Mouse (Mus musculus): ENCODE results near the gene Slc22a14. TPM values are rescaled to one million over a fixed set of nuclear protein-coding genes. Genes with fewer than 3 reads are reported as not detected.

Slc22a14 gene
- polyA plus RNA-seq, 1 experiment from 2014 or later, result 0.16 TPM

DNA sequence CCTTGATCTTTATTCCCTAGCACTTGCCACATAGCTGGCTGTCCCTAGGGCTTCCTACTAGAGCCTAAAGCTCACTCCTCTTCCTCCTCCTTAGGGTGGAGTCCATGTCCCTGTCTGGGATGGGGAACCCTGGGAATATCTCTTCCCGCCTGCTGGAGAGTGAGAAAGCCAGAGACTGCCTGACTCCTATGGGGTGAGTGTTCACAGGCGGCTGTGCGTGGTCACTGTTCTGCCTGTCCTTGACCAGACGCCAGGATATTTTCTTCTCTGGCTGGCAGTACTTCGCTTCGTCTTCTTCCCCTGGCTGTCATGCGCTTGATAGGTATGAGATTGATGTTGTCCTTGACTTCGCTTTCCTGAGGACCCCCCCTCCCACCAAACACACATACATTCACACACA, 19.0 kb downstream of the Slc22a14 start:
- H3K4me2 ChIP-seq (ENCODE audit: low read depth, low read length), result no peak overlapping the region
- no peak for ATAC-seq
- H3K27ac ChIP-seq (ENCODE audit: low read length), result no peak overlapping the region
- H3K4me3 ChIP-seq (ENCODE audit: low read length), result no peak overlapping the region
- no peaks in the 10 kb centered on the region for H3K27me3 ChIP-seq (replicated peaks; ENCODE audit: control insufficient read depth, insufficient read depth, low read length)
- H3K9me3 ChIP-seq (ENCODE audit: control insufficient read depth, low read length), result no peaks in the 10 kb centered on the region
- H3K4me1 ChIP-seq (ENCODE audit: control insufficient read depth, insufficient read depth, low read length), result peaks cover 9% of the 10 kb centered on the region
- 85% methylated on average over 8 of the region's 8 CpGs for WGBS
- peaks cover 10% of the 10 kb centered on the region for H3K36me3 ChIP-seq (ENCODE audit: control insufficient read depth, insufficient read depth, low read length)
- no peak overlapping the region for H3K9ac ChIP-seq (ENCODE audit: low read depth, low read length)

DNA sequence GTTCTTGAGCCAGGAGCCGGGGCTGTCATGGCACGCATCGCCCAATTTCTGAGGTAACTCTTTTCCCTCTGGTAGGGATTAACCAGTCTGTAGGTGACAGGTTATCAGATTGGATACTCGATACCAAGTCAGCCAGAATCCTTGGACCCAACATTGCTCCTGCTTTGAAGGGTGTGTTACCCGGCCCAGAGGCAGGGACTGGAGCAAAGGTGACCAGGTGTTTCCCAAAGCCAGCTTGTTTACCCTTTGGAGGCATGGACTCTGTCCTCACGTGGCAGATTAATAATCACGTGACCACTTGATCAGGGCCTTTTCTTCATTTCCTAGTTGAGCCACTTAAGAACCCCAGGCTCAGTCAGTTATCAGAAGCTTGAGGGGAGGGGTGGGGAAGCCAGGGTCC, 22.6 kb downstream of the Slc22a14 start:
- Histone ChIP-seq H3K9ac (ENCODE audit: low read depth, low read length) (no peak overlapping the region), H3K4me3 (ENCODE audit: low read length) (peak overlapping the region; percentile 74; the same call in 1 of the 2 replicates), H3K27me3 (replicated peaks; ENCODE audit: control insufficient read depth, insufficient read depth, low read length) (no peaks in the 10 kb centered on the region), H3K9me3 (ENCODE audit: control insufficient read depth, low read length) (no peaks in the 10 kb centered on the region), H3K4me1 (ENCODE audit: control insufficient read depth, insufficient read depth, low read length) (peaks cover 16% of the 10 kb centered on the region), H3K4me2 (ENCODE audit: low read depth, low read length) (peak overlapping the region; percentile 69; the same call in 1 of the 2 replicates), H3K27ac (ENCODE audit: low read length) (no peak overlapping the region), H3K36me3 (ENCODE audit: control insufficient read depth, insufficient read depth, low read length) (peaks cover 3% of the 10 kb centered on the region; the same call in 1 of the 2 replicates)
- WGBS, result 69% methylated on average over 7 of the region's 7 CpGs
- no peak for ATAC-seq

DNA sequence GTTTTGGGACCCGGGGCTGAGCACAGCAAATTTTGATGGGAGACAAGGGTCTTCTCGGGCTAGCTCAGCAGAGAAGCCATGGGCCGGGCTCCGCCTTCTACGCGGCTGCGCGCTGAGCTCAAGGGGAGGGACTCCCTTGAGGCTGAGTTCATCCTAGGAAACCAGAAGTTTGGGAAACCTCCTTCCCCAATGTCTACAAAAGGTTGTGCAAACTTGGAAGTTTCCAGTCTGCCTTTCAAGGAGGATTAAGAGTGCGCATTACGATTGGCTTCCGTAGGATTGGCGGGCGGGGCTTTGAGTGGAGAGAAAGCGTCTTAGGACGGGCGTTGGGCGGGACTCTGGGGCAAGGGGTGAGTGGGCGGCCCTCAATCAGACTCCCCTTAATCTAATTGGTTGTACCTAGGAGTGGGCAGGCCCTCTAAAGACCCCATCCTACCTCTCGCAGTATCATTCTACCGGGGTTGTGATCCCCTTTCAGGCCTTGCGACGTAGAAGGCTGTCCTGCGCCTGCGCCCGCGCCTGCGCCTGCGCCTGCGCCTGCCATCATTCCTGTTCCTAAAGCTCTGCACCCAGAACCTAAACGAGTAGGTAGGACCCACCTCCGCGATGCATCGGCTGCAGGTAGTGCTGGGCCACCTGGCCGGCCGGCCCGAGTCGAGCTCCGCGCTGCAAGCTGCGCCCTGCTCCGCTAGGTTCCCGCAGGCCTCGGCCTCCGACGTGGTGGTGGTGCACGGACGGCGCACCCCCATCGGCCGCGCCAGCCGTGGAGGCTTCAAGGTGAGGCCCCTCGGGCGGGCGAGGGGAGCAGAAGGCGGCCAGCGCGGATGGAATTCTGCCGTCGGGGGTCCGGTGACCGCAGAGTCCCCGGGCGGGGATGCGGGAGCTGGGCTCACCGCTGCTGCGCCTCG, 24.2 kb downstream of the Slc22a14 start, which contains the start of gene Myd88:
Gene Myd88, minus strand, starts transcription at position 503 of the 908 bp plus-strand sequence.
- ATAC-seq, result peak; percentile 98
- Histone ChIP-seq H3K4me1 (ENCODE audit: control insufficient read depth, insufficient read depth, low read length) (peaks cover 16% of the 10 kb centered on the region), H3K27ac (ENCODE audit: low read length) (peak within 1 kb of the TSS; percentile 94), H3K4me2 (ENCODE audit: low read depth, low read length) (peak within 1 kb of the TSS; percentile 69), H3K9me3 (ENCODE audit: control insufficient read depth, low read length) (no peaks in the 10 kb centered on the region), H3K4me3 (ENCODE audit: low read length) (peak within 1 kb of the TSS; percentile 74), H3K27me3 (replicated peaks; ENCODE audit: control insufficient read depth, insufficient read depth, low read length) (no peaks in the 10 kb centered on the region), H3K9ac (ENCODE audit: low read depth, low read length) (peak within 1 kb of the TSS; percentile 82), H3K36me3 (ENCODE audit: control insufficient read depth, insufficient read depth, low read length) (peaks cover 11% of the 10 kb centered on the region)
- WGBS, result under 1% methylated on average over 66 of the region's 68 CpGs

DNA sequence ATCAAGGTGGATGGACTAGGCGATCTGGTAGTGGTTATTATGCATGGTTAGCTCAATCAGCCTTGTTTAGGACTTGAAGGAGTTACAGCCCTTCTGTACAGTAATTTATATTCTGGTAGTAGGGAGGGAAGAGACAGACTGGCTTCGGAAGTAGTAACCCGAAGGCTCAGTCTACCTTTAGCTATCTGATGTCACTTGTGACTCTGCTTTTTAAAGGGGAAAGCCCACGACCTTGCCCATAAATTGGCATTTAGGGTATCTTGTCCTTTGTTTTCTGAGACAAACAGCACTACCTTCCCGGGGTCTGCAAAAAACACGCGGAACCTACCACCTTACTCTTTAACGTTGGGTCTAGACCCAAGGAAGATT, 25.2 kb downstream of the Slc22a14 start:
- H3K27me3 ChIP-seq (replicated peaks; ENCODE audit: control insufficient read depth, insufficient read depth, low read length), result no peaks in the 10 kb centered on the region
- 4% methylated on average over 8 of the region's 8 CpGs for WGBS
- no peaks in the 10 kb centered on the region for H3K9me3 ChIP-seq (ENCODE audit: control insufficient read depth, low read length)
- no peak for ATAC-seq
- H3K9ac ChIP-seq (ENCODE audit: low read depth, low read length), result peak overlapping the region; percentile 82
- H3K4me3 ChIP-seq (ENCODE audit: low read length), result peak overlapping the region; percentile 74
- H3K27ac ChIP-seq (ENCODE audit: low read length), result peak overlapping the region; percentile 94
- peaks cover 16% of the 10 kb centered on the region for H3K4me1 ChIP-seq (ENCODE audit: control insufficient read depth, insufficient read depth, low read length)
- H3K36me3 ChIP-seq (ENCODE audit: control insufficient read depth, insufficient read depth, low read length), result peaks cover 11% of the 10 kb centered on the region
- H3K4me2 ChIP-seq (ENCODE audit: low read depth, low read length), result peak overlapping the region; percentile 69

DNA sequence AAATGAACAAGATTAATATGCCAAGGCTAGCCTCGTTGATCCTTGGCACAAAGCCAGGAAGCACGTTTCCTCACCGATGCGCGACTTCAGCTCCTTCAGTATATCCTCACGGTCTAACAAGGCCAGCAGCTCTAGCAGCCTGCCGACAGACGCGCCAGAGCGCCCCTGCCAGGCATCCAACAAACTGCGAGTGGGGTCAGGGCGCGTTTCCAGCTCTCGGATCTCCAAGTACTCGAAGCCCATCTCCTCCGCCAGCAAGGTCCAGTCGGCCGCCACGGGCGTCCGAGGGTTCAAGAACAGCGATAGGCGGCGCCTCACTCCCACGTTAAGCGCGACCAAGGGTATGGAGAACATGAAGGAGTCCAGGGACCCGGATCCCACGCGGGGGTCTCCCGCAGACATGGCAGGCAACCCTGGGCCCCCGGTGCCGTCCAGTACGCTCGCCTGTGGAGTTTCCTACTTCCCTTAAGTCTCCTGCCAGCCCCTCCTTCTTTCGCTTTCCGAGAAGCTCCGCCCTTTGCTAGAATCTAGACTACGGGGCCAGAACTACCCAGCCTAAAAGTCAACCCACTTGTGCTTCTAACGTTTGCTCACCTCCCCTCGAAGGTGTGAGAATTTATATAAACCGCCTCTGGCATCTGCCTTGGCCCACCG, 25.7 kb downstream of the Slc22a14 start, which contains the start of gene Acaa1a:
Gene Acaa1a, plus strand, starts transcription at position 119 of the 654 bp plus-strand sequence.
- H3K9me3 ChIP-seq (ENCODE audit: control insufficient read depth, low read length), result no peaks in the 10 kb centered on the region
- H3K36me3 ChIP-seq (ENCODE audit: control insufficient read depth, insufficient read depth, low read length), result peaks cover 11% of the 10 kb centered on the region
- peaks cover 17% of the 10 kb centered on the region for H3K4me1 ChIP-seq (ENCODE audit: control insufficient read depth, insufficient read depth, low read length)
- no peaks in the 10 kb centered on the region for H3K27me3 ChIP-seq (replicated peaks; ENCODE audit: control insufficient read depth, insufficient read depth, low read length)
- H3K9ac ChIP-seq (ENCODE audit: low read depth, low read length), result peak within 1 kb of the TSS; percentile 82
- peak within 1 kb of the TSS; percentile 94 for H3K27ac ChIP-seq (ENCODE audit: low read length)
- peak; percentile 29 for ATAC-seq
- under 1% methylated on average over 43 of the region's 43 CpGs for WGBS
- H3K4me3 ChIP-seq (ENCODE audit: low read length), result peak within 1 kb of the TSS; percentile 74
- peak within 1 kb of the TSS; percentile 69 for H3K4me2 ChIP-seq (ENCODE audit: low read depth, low read length)

DNA sequence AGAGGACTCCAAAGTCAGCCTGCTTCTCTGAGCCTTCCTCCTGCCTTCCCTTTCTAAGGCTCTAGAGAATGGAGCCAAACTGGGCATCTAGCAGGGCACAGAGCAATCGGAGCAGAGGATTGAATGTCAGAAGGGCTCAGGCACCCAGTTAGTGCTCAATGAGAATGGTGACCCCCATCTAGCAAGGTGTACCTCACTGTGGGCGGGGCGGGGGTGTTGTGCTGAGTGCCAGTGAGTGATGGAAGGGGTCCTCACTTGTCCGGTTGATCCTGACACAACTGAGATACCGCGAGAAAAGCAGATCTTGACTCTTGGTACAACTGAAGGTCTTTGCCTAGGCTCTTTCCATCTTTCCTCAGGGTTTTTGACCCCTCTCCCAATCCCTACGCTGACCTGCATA, 26.2 kb downstream of the Slc22a14 start:
- WGBS, result 51% methylated on average over 7 of the region's 7 CpGs
- Histone ChIP-seq H3K4me3 (ENCODE audit: low read length) (peak overlapping the region; percentile 74), H3K27ac (ENCODE audit: low read length) (0 out of 2 replicates have a peak overlapping the region, but pooled peaks have one; percentile 94)

DNA sequence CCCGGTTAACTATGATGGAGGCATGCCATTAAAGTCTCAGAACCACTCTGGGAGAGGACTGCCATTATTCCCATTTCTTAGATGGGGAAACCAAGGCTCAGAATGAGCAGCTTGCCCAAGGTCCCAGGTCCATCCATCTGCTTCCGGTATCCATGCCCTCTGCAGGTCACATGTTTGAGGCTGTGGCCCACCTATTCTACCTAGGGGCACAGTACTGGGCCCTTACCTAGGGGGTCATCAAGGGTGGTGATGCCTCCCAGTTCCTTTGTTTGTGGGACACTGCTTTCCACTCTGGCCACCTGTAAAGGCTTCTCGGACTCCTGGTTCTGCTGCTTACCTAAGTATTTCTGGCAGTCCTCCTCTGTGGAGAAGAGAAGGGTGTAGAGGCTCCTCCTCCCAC, 27.0 kb downstream of the Slc22a14 start:
- no peak overlapping the region for H3K27ac ChIP-seq (ENCODE audit: low read length)
- H3K9ac ChIP-seq (ENCODE audit: low read depth, low read length), result no peak overlapping the region
- 90% methylated on average over 3 of the region's 3 CpGs for WGBS
- no peaks in the 10 kb centered on the region for H3K27me3 ChIP-seq (replicated peaks; ENCODE audit: control insufficient read depth, insufficient read depth, low read length)
- no peaks in the 10 kb centered on the region for H3K9me3 ChIP-seq (ENCODE audit: control insufficient read depth, low read length)
- H3K36me3 ChIP-seq (ENCODE audit: control insufficient read depth, insufficient read depth, low read length), result peaks cover 8% of the 10 kb centered on the region
- H3K4me1 ChIP-seq (ENCODE audit: control insufficient read depth, insufficient read depth, low read length), result peaks cover 24% of the 10 kb centered on the region
- no peak overlapping the region for H3K4me3 ChIP-seq (ENCODE audit: low read length)
- no peak overlapping the region for H3K4me2 ChIP-seq (ENCODE audit: low read depth, low read length)
- ATAC-seq, result no peak

More for the DNA sequence above, 26.2 kb downstream of the Slc22a14 start:
- Histone ChIP-seq H3K4me2 (ENCODE audit: low read depth, low read length) (peak overlapping the region; percentile 69), H3K27me3 (replicated peaks; ENCODE audit: control insufficient read depth, insufficient read depth, low read length) (no peaks in the 10 kb centered on the region), H3K4me1 (ENCODE audit: control insufficient read depth, insufficient read depth, low read length) (peaks cover 22% of the 10 kb centered on the region), H3K9me3 (ENCODE audit: control insufficient read depth, low read length) (no peaks in the 10 kb centered on the region), H3K9ac (ENCODE audit: low read depth, low read length) (peak overlapping the region; percentile 82), H3K36me3 (ENCODE audit: control insufficient read depth, insufficient read depth, low read length) (peaks cover 9% of the 10 kb centered on the region)
- ATAC-seq, result no peak

DNA sequence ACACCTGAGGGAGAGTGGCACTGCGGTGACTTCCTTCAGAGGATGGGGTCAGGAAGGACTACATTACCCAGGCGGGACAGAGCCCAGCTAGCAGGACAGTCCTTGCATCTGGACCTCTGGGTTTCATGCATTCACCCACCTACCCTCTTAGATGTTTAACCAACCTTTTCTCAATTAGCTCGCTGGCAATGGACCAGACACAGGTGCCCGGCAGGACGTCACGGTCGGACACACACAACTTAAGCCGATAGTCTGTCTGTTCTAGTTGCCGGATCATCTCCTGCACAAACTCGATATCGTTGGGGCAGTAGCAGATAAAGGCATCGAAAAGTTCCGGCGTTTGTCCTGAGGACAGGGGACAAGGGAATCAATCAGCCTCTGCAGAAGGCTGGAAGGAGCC, 27.5 kb downstream of the Slc22a14 start:
- Histone ChIP-seq H3K27ac (ENCODE audit: low read length) (no peak overlapping the region), H3K4me3 (ENCODE audit: low read length) (no peak overlapping the region), H3K4me1 (ENCODE audit: control insufficient read depth, insufficient read depth, low read length) (peaks cover 24% of the 10 kb centered on the region), H3K4me2 (ENCODE audit: low read depth, low read length) (no peak overlapping the region), H3K9me3 (ENCODE audit: control insufficient read depth, low read length) (no peaks in the 10 kb centered on the region), H3K27me3 (replicated peaks; ENCODE audit: control insufficient read depth, insufficient read depth, low read length) (no peaks in the 10 kb centered on the region), H3K36me3 (ENCODE audit: control insufficient read depth, insufficient read depth, low read length) (peaks cover 8% of the 10 kb centered on the region), H3K9ac (ENCODE audit: low read depth, low read length) (no peak overlapping the region)
- ATAC-seq, result no peak
- WGBS, result 92% methylated on average over 14 of the region's 14 CpGs

DNA sequence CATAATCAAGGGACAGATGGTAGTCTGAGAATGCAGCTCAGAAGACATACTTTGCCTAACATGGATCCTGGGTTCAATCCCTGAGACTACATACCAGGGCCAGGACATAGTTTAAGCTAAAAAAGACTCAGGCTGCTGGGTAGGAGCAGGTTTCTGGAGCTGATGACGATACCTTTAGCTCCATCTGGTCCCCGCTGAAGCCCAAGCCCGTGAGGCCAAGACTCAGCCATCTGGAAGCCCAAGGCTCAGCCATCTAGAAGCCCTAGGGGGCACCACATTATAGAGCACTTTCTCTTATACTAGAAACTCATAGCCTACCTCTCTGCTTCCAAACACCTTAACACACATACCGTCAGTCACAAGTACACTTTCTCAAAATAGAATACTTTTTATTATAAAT, 29.8 kb downstream of the Slc22a14 start:
- 83% methylated on average over 4 of the region's 4 CpGs for WGBS
- Histone ChIP-seq H3K27me3 (replicated peaks; ENCODE audit: control insufficient read depth, insufficient read depth, low read length) (no peaks in the 10 kb centered on the region), H3K4me3 (ENCODE audit: low read length) (no peak overlapping the region)

More for the DNA sequence above, 29.8 kb downstream of the Slc22a14 start:
- Histone ChIP-seq H3K4me2 (ENCODE audit: low read depth, low read length) (no peak overlapping the region), H3K4me1 (ENCODE audit: control insufficient read depth, insufficient read depth, low read length) (peaks cover 15% of the 10 kb centered on the region), H3K27ac (ENCODE audit: low read length) (no peak overlapping the region), H3K9me3 (ENCODE audit: control insufficient read depth, low read length) (no peaks in the 10 kb centered on the region), H3K36me3 (ENCODE audit: control insufficient read depth, insufficient read depth, low read length) (peaks cover 8% of the 10 kb centered on the region), H3K9ac (ENCODE audit: low read depth, low read length) (no peak overlapping the region)
- no peak for ATAC-seq
